Mouse (Mus musculus) adrenal gland (tissue): Measurements from ENCODE around the gene Fads1.

Experiments
- intact Hi-C: fragments of 180-260 bp; cut with DNase I; formaldehyde crosslinking; loops from one replicate; pipeline ENCODE4 v1.15.1; 2025
- microRNA-seq, 2 experiments: library from miRNA; unstranded; fragments of <30 nt; microRNA quantifications; one replicate each; pipeline ENCODE4; 2019

Fads1 gene

DNA sequence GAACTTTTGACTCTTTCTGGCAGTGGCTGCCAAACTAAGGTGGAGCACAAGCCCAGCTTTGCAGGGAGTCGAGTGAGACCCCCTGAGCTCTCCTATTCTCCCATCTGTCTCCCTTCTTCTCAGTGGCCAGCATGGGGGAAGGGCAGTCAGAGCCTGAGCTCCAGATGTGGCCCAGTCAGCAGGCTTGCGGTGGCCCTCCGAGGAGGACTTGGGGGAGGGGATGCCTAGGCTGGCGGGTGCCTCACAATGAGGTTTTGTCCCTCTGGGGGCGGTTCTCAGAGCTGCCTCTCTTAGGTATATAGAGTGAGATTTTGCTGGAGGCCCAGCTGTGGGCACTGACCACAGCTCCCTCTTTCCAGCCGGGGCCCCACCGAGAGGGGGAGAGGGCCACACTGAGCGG lies 60.2 kb downstream of the Fads1 start:
- intact Hi-C loops, result no loop called here

DNA sequence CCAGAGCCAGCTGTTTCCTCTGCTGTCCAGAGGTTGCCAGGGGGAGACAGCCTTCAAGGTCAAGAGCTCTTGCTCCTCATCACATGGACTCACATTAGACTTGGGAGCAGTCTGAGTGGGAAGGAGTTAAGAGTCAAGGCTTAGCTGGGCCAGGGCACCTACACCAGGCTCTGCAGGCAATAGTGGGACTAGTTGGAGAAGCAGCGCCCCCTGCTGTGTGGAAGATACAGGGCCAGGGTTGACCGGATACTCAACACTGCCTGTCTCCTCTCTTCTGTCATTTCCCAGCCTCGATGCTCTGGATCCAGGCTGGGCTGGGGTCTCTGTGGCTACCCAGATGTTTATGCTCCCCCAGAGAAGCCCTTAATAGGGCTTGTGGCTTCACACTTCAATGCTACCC lies 61.5 kb downstream of the Fads1 start:
- intact Hi-C loops, result no loop called here

Small RNAs within 50 kb of the gene (microRNA-seq; reads per million reads assigned to microRNA genes)
- 0.25 to 0.92 reads per million in 2 experiments for gene Mir6993
